Mouse (Mus musculus): ENCODE measurements around the gene Kcnk10. TPM values are rescaled to one million over a fixed set of nuclear protein-coding genes. Genes with fewer than 3 reads are reported as not detected.

The Kcnk10 gene
- total and polyA plus RNA-seq, 2 experiments from 2014 or later = 31.5 to 39.9 TPM

- no peak overlapping the region for H3K9ac ChIP-seq (replicated peaks; ENCODE audit: low read length)
- no peaks in the 10 kb centered on the region for H3K27me3 ChIP-seq (ENCODE audit: insufficient read depth, low read length)
- peak overlapping the region; percentile 60; the same call in 1 of the 2 replicates for H3K27ac ChIP-seq
- DNase-seq (ENCODE audit: low spot score) = peak; percentile 62
- H3K4me3 ChIP-seq (ENCODE audit: low read length) = no peak overlapping the region
- no peak for TF ChIP-seq CTCF (IDR thresholded peaks at IDR 0.05; ENCODE audit: low read depth)
- ATAC-seq = peak; percentile 73
- H3K4me1 ChIP-seq (ENCODE audit: insufficient read depth, low read length) = peaks cover 8% of the 10 kb centered on the region
- H3K9me3 ChIP-seq (ENCODE audit: low read length) = no peaks in the 10 kb centered on the region
- no peak overlapping the region for H3K4me2 ChIP-seq (ENCODE audit: low read depth, low read length)
- no peaks in the 10 kb centered on the region for H3K36me3 ChIP-seq (ENCODE audit: insufficient read depth, low read length)
- WGBS = 51% methylated on average over 5 of the region's 5 CpGs
Observed at GRCm38 (mm10) chr12:98458516-98458915, 119.6 kb downstream of the Kcnk10 start.

- peaks cover 4% of the 10 kb centered on the region for H3K4me1 ChIP-seq (ENCODE audit: insufficient read depth, low read length)
- H3K9ac ChIP-seq (replicated peaks; ENCODE audit: low read length) = no peak overlapping the region
- H3K36me3 ChIP-seq (ENCODE audit: insufficient read depth, low read length) = no peaks in the 10 kb centered on the region
- DNase-seq (ENCODE audit: low spot score) (no peak), ATAC-seq (no peak)
- no peak; the same call in 1 of the 2 replicates for TF ChIP-seq CTCF (IDR thresholded peaks at IDR 0.05; ENCODE audit: low read depth)
- no peak overlapping the region for H3K27ac ChIP-seq
- H3K27me3 ChIP-seq (ENCODE audit: insufficient read depth, low read length) = no peaks in the 10 kb centered on the region
- H3K4me2 ChIP-seq (ENCODE audit: low read depth, low read length) = no peak overlapping the region
- 82% methylated on average over 17 of the region's 17 CpGs for WGBS
- no peak overlapping the region for H3K4me3 ChIP-seq (ENCODE audit: low read length)
- H3K9me3 ChIP-seq (ENCODE audit: low read length) = no peaks in the 10 kb centered on the region
Observed at GRCm38 (mm10) chr12:98453161-98453560, 124.9 kb downstream of the Kcnk10 start.

GRCm38 (mm10) chr12:98452646-98453045 lies 125.5 kb downstream of the Kcnk10 start:
- no peak overlapping the region for H3K4me2 ChIP-seq (ENCODE audit: low read depth, low read length)
- no peaks in the 10 kb centered on the region for H3K36me3 ChIP-seq (ENCODE audit: insufficient read depth, low read length)
- H3K27ac ChIP-seq = no peak overlapping the region
- TF ChIP-seq CTCF (IDR thresholded peaks at IDR 0.05; ENCODE audit: low read depth) = no peak
- 70% methylated on average over 7 of the region's 7 CpGs for WGBS
- H3K9me3 ChIP-seq (ENCODE audit: low read length) = no peaks in the 10 kb centered on the region
- no peak overlapping the region for H3K9ac ChIP-seq (replicated peaks; ENCODE audit: low read length)
- no peak for DNase-seq (ENCODE audit: low spot score)
- no peaks in the 10 kb centered on the region for H3K27me3 ChIP-seq (ENCODE audit: insufficient read depth, low read length)
- no peak overlapping the region for H3K4me3 ChIP-seq (ENCODE audit: low read length)
- peaks cover 4% of the 10 kb centered on the region; the same call in 1 of the 2 replicates for H3K4me1 ChIP-seq (ENCODE audit: insufficient read depth, low read length)
- ATAC-seq = no peak

- Histone ChIP-seq H3K36me3 (ENCODE audit: insufficient read depth, low read length) (no peaks in the 10 kb centered on the region), H3K27me3 (ENCODE audit: insufficient read depth, low read length) (no peaks in the 10 kb centered on the region), H3K9me3 (ENCODE audit: low read length) (no peaks in the 10 kb centered on the region), H3K27ac (no peak overlapping the region), H3K4me1 (ENCODE audit: insufficient read depth, low read length) (no peaks in the 10 kb centered on the region), H3K4me2 (ENCODE audit: low read depth, low read length) (no peak overlapping the region), H3K4me3 (ENCODE audit: low read length) (no peak overlapping the region), H3K9ac (replicated peaks; ENCODE audit: low read length) (no peak overlapping the region)
- DNase-seq (ENCODE audit: low spot score) (no peak), ATAC-seq (no peak)
- TF ChIP-seq CTCF (IDR thresholded peaks at IDR 0.05; ENCODE audit: low read depth) = no peak
- WGBS = 63% methylated on average over 5 of the region's 5 CpGs
Observed at GRCm38 (mm10) chr12:98445637-98446036, 132.5 kb downstream of the Kcnk10 start.

- Histone ChIP-seq H3K36me3 (ENCODE audit: insufficient read depth, low read length) (no peaks in the 10 kb centered on the region), H3K4me1 (ENCODE audit: insufficient read depth, low read length) (no peaks in the 10 kb centered on the region), H3K4me2 (ENCODE audit: low read depth, low read length) (no peak overlapping the region), H3K9ac (replicated peaks; ENCODE audit: low read length) (no peak overlapping the region), H3K27ac (no peak overlapping the region), H3K4me3 (ENCODE audit: low read length) (no peak overlapping the region), H3K9me3 (ENCODE audit: low read length) (no peaks in the 10 kb centered on the region), H3K27me3 (ENCODE audit: insufficient read depth, low read length) (no peaks in the 10 kb centered on the region)
- DNase-seq (ENCODE audit: low spot score) = no peak
- WGBS = 89% methylated on average over 5 of the region's 5 CpGs
- no peak for ATAC-seq
- no peak for TF ChIP-seq CTCF (IDR thresholded peaks at IDR 0.05; ENCODE audit: low read depth)
Observed at GRCm38 (mm10) chr12:98444860-98445259, 133.2 kb downstream of the Kcnk10 start.

GRCm38 (mm10) chr12:98443754-98444153 lies 134.4 kb downstream of the Kcnk10 start:
- Histone ChIP-seq H3K36me3 (ENCODE audit: insufficient read depth, low read length) (no peaks in the 10 kb centered on the region; the same call in 1 of the 2 replicates), H3K4me3 (ENCODE audit: low read length) (no peak overlapping the region), H3K27ac (no peak overlapping the region), H3K9ac (replicated peaks; ENCODE audit: low read length) (no peak overlapping the region), H3K27me3 (ENCODE audit: insufficient read depth, low read length) (no peaks in the 10 kb centered on the region), H3K4me2 (ENCODE audit: low read depth, low read length) (no peak overlapping the region), H3K4me1 (ENCODE audit: insufficient read depth, low read length) (no peaks in the 10 kb centered on the region), H3K9me3 (ENCODE audit: low read length) (no peaks in the 10 kb centered on the region)
- ATAC-seq (no peak), DNase-seq (ENCODE audit: low spot score) (no peak)
- TF ChIP-seq CTCF (IDR thresholded peaks at IDR 0.05; ENCODE audit: low read depth) = no peak
- WGBS = 87% methylated on average over 3 of the region's 3 CpGs

GRCm38 (mm10) chr12:98438080-98438479 lies 140.0 kb downstream of the Kcnk10 start:
- Histone ChIP-seq H3K27me3 (ENCODE audit: insufficient read depth, low read length) (no peaks in the 10 kb centered on the region), H3K36me3 (ENCODE audit: insufficient read depth, low read length) (peaks cover 10% of the 10 kb centered on the region; the same call in 1 of the 2 replicates), H3K4me3 (ENCODE audit: low read length) (no peak overlapping the region), H3K27ac (no peak overlapping the region), H3K9ac (replicated peaks; ENCODE audit: low read length) (no peak overlapping the region), H3K9me3 (ENCODE audit: low read length) (no peaks in the 10 kb centered on the region), H3K4me2 (ENCODE audit: low read depth, low read length) (no peak overlapping the region), H3K4me1 (ENCODE audit: insufficient read depth, low read length) (no peaks in the 10 kb centered on the region)
- peak; percentile 7; the same call in 1 of the 2 replicates for ATAC-seq
- DNase-seq (ENCODE audit: low spot score) = no peak
- no peak for TF ChIP-seq CTCF (IDR thresholded peaks at IDR 0.05; ENCODE audit: low read depth)
- WGBS = 78% methylated on average over 2 of the region's 2 CpGs
